In the genomic region with DNA sequence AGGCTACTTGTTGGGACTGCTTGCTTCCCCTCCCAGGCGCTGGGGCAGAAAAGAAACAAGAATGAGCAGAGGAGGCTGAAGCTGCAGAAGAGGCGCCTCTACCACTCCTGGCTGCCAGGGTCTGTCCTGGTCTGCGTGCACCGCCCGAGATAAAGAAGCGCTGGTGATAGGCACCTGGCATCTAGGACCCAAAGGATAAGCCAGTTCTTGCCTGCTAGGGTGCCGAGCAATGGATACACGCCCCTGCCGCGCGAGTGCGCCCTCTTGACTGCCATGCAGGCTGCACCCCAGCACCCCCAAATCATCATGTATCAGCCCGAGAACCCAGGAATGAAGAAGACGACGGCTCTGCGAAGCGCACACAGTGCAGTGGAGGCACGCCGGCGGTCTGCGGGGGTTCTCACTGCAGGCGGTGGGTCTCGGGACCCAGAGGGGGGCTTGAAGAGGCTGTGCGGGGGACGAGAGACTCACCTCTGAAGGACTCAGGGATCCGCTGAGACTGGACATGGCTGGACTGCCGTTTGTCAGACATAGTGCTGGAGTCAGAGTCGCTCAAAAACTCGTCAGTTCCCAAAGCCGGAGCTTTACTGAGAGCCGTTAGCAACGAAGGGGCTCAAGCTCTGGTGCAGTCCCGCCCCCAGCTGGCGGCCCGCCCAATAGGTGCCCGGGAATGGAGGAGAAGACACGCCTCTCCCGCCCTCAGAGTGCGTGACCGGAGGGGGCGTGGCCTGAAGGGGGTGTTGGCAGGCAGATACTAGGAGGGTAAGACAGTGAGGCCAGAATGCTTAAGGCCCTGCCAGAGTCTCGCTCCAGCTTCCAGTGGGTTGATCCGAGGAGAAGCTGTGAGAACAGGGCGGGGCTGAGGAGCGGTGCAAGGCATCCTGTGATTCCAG, we compare ENCODE assay signal across 8 mouse cellular contexts. TPM values are rescaled to one million over a fixed set of nuclear protein-coding genes. Genes with fewer than 3 reads are reported as not detected.
DNase-seq lines count a peak whose midpoint lies in the region; ATAC-seq and TF ChIP-seq lines count a peak whose summit lies in the region.

Gene Stom, minus strand, starts transcription at position 589 of the 893 bp plus-strand sequence.

- peak within 1 kb of the TSS; percentile 96 for H3K4me2 ChIP-seq in hindbrain, embryonic 13.5 days

- peak within 1 kb of the TSS; percentile 81 for H3K9ac ChIP-seq in hindbrain, embryonic 13.5 days

- H3K4me3 ChIP-seq in hindbrain, embryonic 13.5 days: peak within 1 kb of the TSS; percentile 73

- peaks cover 17% of the 10 kb centered on the region for H3K4me1 ChIP-seq in hindbrain, embryonic 13.5 days (replicated peaks)

- peak; percentile 92 for ATAC-seq in Patski
- ATAC-seq in hindbrain, embryonic 13.5 days (ENCODE audit: low FRiP score): peak; percentile 99

- POLR2A ChIA-PET in Patski (lab: Charles Lee): interaction anchor here (1.4 kb wide), 1 partner anchor 16 kb away, joined by 4 read pairs; no protein-coding TSS in a partner anchor

- H3K9me3 ChIP-seq in hindbrain, embryonic 13.5 days: no peaks in the 10 kb centered on the region

- CTCF ChIA-PET in Patski (lab: Charles Lee): interaction anchor here (0.8 to 1.4 kb wide), 3 partner anchors 13 to 31 kb away, joined by 3 to 4 read pairs (median 3); no protein-coding TSS in a partner anchor

- peak; percentile 43 for DNase-seq in Patski (ENCODE audit: low read depth, low spot score)
- DNase-seq in cerebellum, postnatal 14 days: peak; percentile 100
- peak; percentile 94 to 97 for DNase-seq in frontal cortex, postnatal 14 days (ENCODE audit: low spot score in 2 of 2)
- peak; percentile 90 to 97 for DNase-seq in layer of hippocampus, postnatal 25 days (ENCODE audit: extremely low spot score in 1 of 2, low spot score in 1 of 2)
- peak; percentile 100 for DNase-seq in lung, postnatal 25 days (ENCODE audit: low spot score)
- DNase-seq in retina, embryonic 14.5 days (ENCODE audit: low spot score): peak; percentile 98
- DNase-seq in thymus, postnatal 4 days: peak; percentile 100

- H3K27me3 ChIP-seq in Patski: no peaks in the 10 kb centered on the region
- H3K27me3 ChIP-seq in hindbrain, embryonic 13.5 days: peaks cover 5% of the 10 kb centered on the region; the same call in 1 of the 2 replicates

- peak within 1 kb of the TSS; percentile 82 for H3K27ac ChIP-seq in hindbrain, embryonic 13.5 days

- in situ Hi-C loops in Patski (cut with MboI; ENCODE audit: low pct_unique_long_range_greater_than_20kb): no loop called here

- WGBS in hindbrain, embryonic 13.5 days: under 1% methylated on average over 45 of the region's 45 CpGs

- TF ChIP-seq CTCF in Patski (IDR thresholded peaks at IDR 0.05): no peak

- H3K36me3 ChIP-seq in hindbrain, embryonic 13.5 days: no peaks in the 10 kb centered on the region

RNA-seq across cellular contexts. Expression of gene Stom, which starts in this region (rescaled TPM):
- 19.6 TPM for polyA plus RNA-seq in Patski (2021)
- polyA plus RNA-seq in hindbrain, embryonic 13.5 days (2015; fragmentation: Nextera tagmentation; extraction: Ambion mirVana): 15.1 and 18.6 TPM in 2 replicates
- total RNA-seq in layer of hippocampus, postnatal 25 days (2021): 1 to 10 TPM; 8.0 to 8.9 TPM

Comparison
In these comparisons a context has a peak if more than half of its experiments do, and no peak if none do; other contexts are left out.
1. Peak in every context shown above with its lines: DNase-seq, ATAC-seq, H3K4me3 ChIP-seq and H3K27ac ChIP-seq.
2. DNase-seq: peak in every context shown above with its lines; median percentile 100 in cerebellum, postnatal 14 days; 100 in lung, postnatal 25 days; 100 in thymus, postnatal 4 days; 98 in retina, embryonic 14.5 days; 96 in frontal cortex, postnatal 14 days; 94 in layer of hippocampus, postnatal 25 days; 43 in Patski.